Mouse (Mus musculus): Measurements from ENCODE around the gene Tas1r3. TPM values are rescaled to one million over a fixed set of nuclear protein-coding genes. Genes with fewer than 3 reads are reported as not detected.

Gene Tas1r3
- under 1 TPM; 0.13 to 0.16 TPM for total RNA-seq (2021)
- polyA plus RNA-seq (2012; rRNA removed): 0.32 and 0.35 TPM in 2 replicates
- long read RNA-seq: 0 reads

GRCm38 (mm10) chr4:155863001-155863400 is at the start of gene Tas1r3:
Tas1r3 (minus strand) TSS chr4:155863362.
- TF ChIP-seq POLR2A (IDR thresholded peaks at IDR 0.05; ENCODE audit: insufficient read depth, low read depth, low read length): no peak
- no peak for TF ChIP-seq EP300 (IDR thresholded peaks at IDR 0.05; ENCODE audit: insufficient read depth, low read depth, low read length)
- no peak for TF ChIP-seq CTCF (IDR thresholded peaks at IDR 0.05)
- Histone ChIP-seq H3K27me3 (ENCODE audit: control insufficient read depth, insufficient read depth, low read length) (no peaks in the 10 kb centered on the region), H3K79me2 (replicated peaks; ENCODE audit: control insufficient read depth, insufficient read depth, low read length) (no peaks in the 10 kb centered on the region), H3K4me3 (no peak within 1 kb of the TSS), H3K36me3 (ENCODE audit: control insufficient read depth, insufficient read depth, low read length) (no peaks in the 10 kb centered on the region), H3K9ac (ENCODE audit: low read depth, low read length) (no peak within 1 kb of the TSS), H3K27ac (no peak within 1 kb of the TSS), H3K4me1 (ENCODE audit: control insufficient read depth, insufficient read depth, low read length) (no peaks in the 10 kb centered on the region)
- WGBS: 85% methylated on average over 5 of the region's 5 CpGs
- intact Hi-C loops (cut with DNase I): no loop called here
- DNase-seq: peak in 1 of 2 experiments; percentile 17

- peak in 1 of 2 experiments; percentile 16 for DNase-seq
- 87% methylated on average over 4 of the region's 4 CpGs for WGBS
- H3K27ac ChIP-seq: no peak overlapping the region
- TF ChIP-seq POLR2A (IDR thresholded peaks at IDR 0.05; ENCODE audit: insufficient read depth, low read depth, low read length) (no peak), CTCF (IDR thresholded peaks at IDR 0.05) (no peak), EP300 (IDR thresholded peaks at IDR 0.05; ENCODE audit: insufficient read depth, low read depth, low read length) (no peak)
- no peak overlapping the region for H3K9ac ChIP-seq (ENCODE audit: low read depth, low read length)
- intact Hi-C loops (cut with DNase I): no loop called here
- no peaks in the 10 kb centered on the region for H3K79me2 ChIP-seq (replicated peaks; ENCODE audit: control insufficient read depth, insufficient read depth, low read length)
- no peaks in the 10 kb centered on the region for H3K36me3 ChIP-seq (ENCODE audit: control insufficient read depth, insufficient read depth, low read length)
- H3K4me3 ChIP-seq: no peak overlapping the region
- H3K27me3 ChIP-seq (ENCODE audit: control insufficient read depth, insufficient read depth, low read length): no peaks in the 10 kb centered on the region
- no peaks in the 10 kb centered on the region for H3K4me1 ChIP-seq (ENCODE audit: control insufficient read depth, insufficient read depth, low read length)
Observed at GRCm38 (mm10) chr4:155908751-155909150, 45.6 kb upstream of the Tas1r3 start.

- intact Hi-C loops (cut with DNase I): no loop called here
- Histone ChIP-seq H3K27me3 (ENCODE audit: control insufficient read depth, insufficient read depth, low read length) (no peaks in the 10 kb centered on the region), H3K4me3 (no peak overlapping the region), H3K4me1 (ENCODE audit: control insufficient read depth, insufficient read depth, low read length) (no peaks in the 10 kb centered on the region), H3K27ac (no peak overlapping the region), H3K36me3 (ENCODE audit: control insufficient read depth, insufficient read depth, low read length) (no peaks in the 10 kb centered on the region), H3K79me2 (replicated peaks; ENCODE audit: control insufficient read depth, insufficient read depth, low read length) (no peaks in the 10 kb centered on the region), H3K9ac (ENCODE audit: low read depth, low read length) (no peak overlapping the region)
- TF ChIP-seq EP300 (IDR thresholded peaks at IDR 0.05; ENCODE audit: insufficient read depth, low read depth, low read length) (no peak), POLR2A (IDR thresholded peaks at IDR 0.05; ENCODE audit: insufficient read depth, low read depth, low read length) (no peak), CTCF (IDR thresholded peaks at IDR 0.05) (no peak)
- peak in 1 of 2 experiments; percentile 16 for DNase-seq
- 71% methylated on average over 7 of the region's 7 CpGs for WGBS
Observed at GRCm38 (mm10) chr4:155908281-155908680, 45.1 kb upstream of the Tas1r3 start.

GRCm38 (mm10) chr4:155907003-155907402 is 43.8 kb upstream of the Tas1r3 start:
- WGBS: 72% methylated on average over 11 of the region's 11 CpGs
- Histone ChIP-seq H3K36me3 (ENCODE audit: control insufficient read depth, insufficient read depth, low read length) (no peaks in the 10 kb centered on the region), H3K27ac (no peak overlapping the region), H3K4me3 (no peak overlapping the region), H3K4me1 (ENCODE audit: control insufficient read depth, insufficient read depth, low read length) (no peaks in the 10 kb centered on the region), H3K27me3 (ENCODE audit: control insufficient read depth, insufficient read depth, low read length) (no peaks in the 10 kb centered on the region), H3K9ac (ENCODE audit: low read depth, low read length) (no peak overlapping the region), H3K79me2 (replicated peaks; ENCODE audit: control insufficient read depth, insufficient read depth, low read length) (no peaks in the 10 kb centered on the region)
- no peak for DNase-seq
- intact Hi-C loops (cut with DNase I): no loop called here
- TF ChIP-seq CTCF (IDR thresholded peaks at IDR 0.05) (no peak), EP300 (IDR thresholded peaks at IDR 0.05; ENCODE audit: insufficient read depth, low read depth, low read length) (no peak), POLR2A (IDR thresholded peaks at IDR 0.05; ENCODE audit: insufficient read depth, low read depth, low read length) (no peak)

GRCm38 (mm10) chr4:155906125-155906524 is 43.0 kb upstream of the Tas1r3 start:
- intact Hi-C loops (cut with DNase I): no loop called here
- DNase-seq: peak in 1 of 2 experiments; percentile 1
- Histone ChIP-seq H3K4me3 (no peak overlapping the region), H3K4me1 (ENCODE audit: control insufficient read depth, insufficient read depth, low read length) (peaks cover 3% of the 10 kb centered on the region; the same call in 1 of the 2 replicates), H3K27me3 (ENCODE audit: control insufficient read depth, insufficient read depth, low read length) (no peaks in the 10 kb centered on the region), H3K27ac (no peak overlapping the region), H3K9ac (ENCODE audit: low read depth, low read length) (no peak overlapping the region), H3K36me3 (ENCODE audit: control insufficient read depth, insufficient read depth, low read length) (no peaks in the 10 kb centered on the region), H3K79me2 (replicated peaks; ENCODE audit: control insufficient read depth, insufficient read depth, low read length) (no peaks in the 10 kb centered on the region)
- WGBS: 87% methylated on average over 9 of the region's 9 CpGs
- TF ChIP-seq POLR2A (IDR thresholded peaks at IDR 0.05; ENCODE audit: insufficient read depth, low read depth, low read length) (no peak), EP300 (IDR thresholded peaks at IDR 0.05; ENCODE audit: insufficient read depth, low read depth, low read length) (no peak), CTCF (IDR thresholded peaks at IDR 0.05) (no peak)

GRCm38 (mm10) chr4:155905634-155906033 is 42.5 kb upstream of the Tas1r3 start:
- Histone ChIP-seq H3K9ac (ENCODE audit: low read depth, low read length) (no peak overlapping the region), H3K27me3 (ENCODE audit: control insufficient read depth, insufficient read depth, low read length) (no peaks in the 10 kb centered on the region), H3K4me1 (ENCODE audit: control insufficient read depth, insufficient read depth, low read length) (peaks cover 5% of the 10 kb centered on the region; the same call in 1 of the 2 replicates), H3K79me2 (replicated peaks; ENCODE audit: control insufficient read depth, insufficient read depth, low read length) (no peaks in the 10 kb centered on the region), H3K36me3 (ENCODE audit: control insufficient read depth, insufficient read depth, low read length) (peaks cover 2% of the 10 kb centered on the region; the same call in 1 of the 2 replicates), H3K4me3 (no peak overlapping the region), H3K27ac (no peak overlapping the region)
- intact Hi-C loops (cut with DNase I): no loop called here
- 90% methylated on average over 13 of the region's 13 CpGs for WGBS
- DNase-seq: peak in 1 of 2 experiments; percentile 2
- TF ChIP-seq POLR2A (IDR thresholded peaks at IDR 0.05; ENCODE audit: insufficient read depth, low read depth, low read length) (no peak), EP300 (IDR thresholded peaks at IDR 0.05; ENCODE audit: insufficient read depth, low read depth, low read length) (no peak), CTCF (IDR thresholded peaks at IDR 0.05) (no peak)
